Mouse (Mus musculus): ENCODE results near the gene Olfr331. TPM values are rescaled to one million over a fixed set of nuclear protein-coding genes. Genes with fewer than 3 reads are reported as not detected.

Olfr331 gene
- polyA plus RNA-seq (2012; rRNA removed) = not detected in 2 replicates

GRCm38 (mm10) chr11:58502472-58502871 is at the start of gene Olfr331:
Olfr331 (minus strand) TSS chr11:58502572.

GRCm38 (mm10) chr11:58546322-58546721 is 44.0 kb upstream of the Olfr331 start, which contains the start of gene Olfr329-ps:
Olfr329-ps (minus strand) TSS chr11:58546422.

GRCm38 (mm10) chr11:58534736-58535135 is 32.4 kb upstream of the Olfr331 start, which contains the start of gene Olfr330:
Olfr330 (minus strand) TSS chr11:58534836.

GRCm38 (mm10) chr11:58492455-58492854 is 9.9 kb downstream of the Olfr331 start, which contains the start of gene Olfr332:
Olfr332 (minus strand) TSS chr11:58492555.

GRCm38 (mm10) chr11:58462170-58462569 is 40.2 kb downstream of the Olfr331 start, which contains the start of gene Olfr30:
Olfr30 (minus strand) TSS chr11:58462270.

GRCm38 (mm10) chr11:58452759-58453158 is 49.6 kb downstream of the Olfr331 start, which contains the start of gene Lypd9:
Lypd9 (minus strand) TSS chr11:58452923.

Other genes starting within 250 kb of the Olfr331 start
- 2.7 and 4.2 TPM in 2 replicates for gene 4930438A08Rik, start 227.8 kb downstream of the Olfr331 start, polyA plus RNA-seq (2012; rRNA removed)
- gene Zfp692, start 195.5 kb downstream of the Olfr331 start, polyA plus RNA-seq (2012; rRNA removed) = 22.2 TPM in 2 replicates
- 18.4 and 22.9 TPM in 2 replicates for gene Zfp672, start 172.2 kb downstream of the Olfr331 start, polyA plus RNA-seq (2012; rRNA removed)
- gene Sh3bp5l, start 171.8 kb downstream of the Olfr331 start, polyA plus RNA-seq (2012; rRNA removed) = 23.9 and 26.6 TPM in 2 replicates
- gene Lypd8, start 123.5 kb downstream of the Olfr331 start, polyA plus RNA-seq (2012; rRNA removed) = 1,164 and 1,262 TPM in 2 replicates
- not detected in 2 replicates for gene 1810065E05Rik, start 81.5 kb downstream of the Olfr331 start, polyA plus RNA-seq (2012; rRNA removed)
- gene Gm12253, start 70.0 kb downstream of the Olfr331 start, polyA plus RNA-seq (2012; rRNA removed) = not detected in 2 replicates
- gene Lypd9, start 49.6 kb downstream of the Olfr331 start, polyA plus RNA-seq (2012; rRNA removed) = not detected in 2 replicates
- gene Olfr30, start 40.3 kb downstream of the Olfr331 start, polyA plus RNA-seq (2012; rRNA removed) = not detected in 2 replicates
- not detected in 2 replicates for gene Olfr332, start 10.0 kb downstream of the Olfr331 start, polyA plus RNA-seq (2012; rRNA removed)
- not detected in 2 replicates for gene Olfr330, start 32.3 kb upstream of the Olfr331 start, polyA plus RNA-seq (2012; rRNA removed)
- not detected in 2 replicates for gene Olfr329-ps, start 43.9 kb upstream of the Olfr331 start, polyA plus RNA-seq (2012; rRNA removed)
- not detected in 2 replicates for gene Olfr328, start 53.1 kb upstream of the Olfr331 start, polyA plus RNA-seq (2012; rRNA removed)
- not detected in 2 replicates for gene Olfr224, start 68.0 kb upstream of the Olfr331 start, polyA plus RNA-seq (2012; rRNA removed)
- gene Olfr325, start 75.2 kb upstream of the Olfr331 start, polyA plus RNA-seq (2012; rRNA removed) = not detected in 2 replicates
- not detected in 2 replicates for gene Olfr324, start 92.5 kb upstream of the Olfr331 start, polyA plus RNA-seq (2012; rRNA removed)
- gene 2210407C18Rik, start 113.5 kb upstream of the Olfr331 start, polyA plus RNA-seq (2012; rRNA removed) = 116 and 121 TPM in 2 replicates
- 0.03 TPM in 1 of 2 replicates, not detected in the other for gene Olfr323, start 127.9 kb upstream of the Olfr331 start, polyA plus RNA-seq (2012; rRNA removed)
- gene Trim58, start 137.9 kb upstream of the Olfr331 start, polyA plus RNA-seq (2012; rRNA removed) = 0.11 and 0.27 TPM in 2 replicates
- gene Olfr322, start 156.2 kb upstream of the Olfr331 start, polyA plus RNA-seq (2012; rRNA removed) = not detected in 2 replicates
- gene Olfr320, start 178.5 kb upstream of the Olfr331 start, polyA plus RNA-seq (2012; rRNA removed) = not detected in 2 replicates
- not detected in 2 replicates for gene Olfr319, start 196.6 kb upstream of the Olfr331 start, polyA plus RNA-seq (2012; rRNA removed)
- gene Olfr318, start 221.4 kb upstream of the Olfr331 start, polyA plus RNA-seq (2012; rRNA removed) = not detected in 2 replicates
- not detected in 2 replicates for gene Olfr317, start 236.6 kb upstream of the Olfr331 start, polyA plus RNA-seq (2012; rRNA removed)